Mouse (Mus musculus): Measurements from ENCODE around the gene Ssrp1.

DNA sequence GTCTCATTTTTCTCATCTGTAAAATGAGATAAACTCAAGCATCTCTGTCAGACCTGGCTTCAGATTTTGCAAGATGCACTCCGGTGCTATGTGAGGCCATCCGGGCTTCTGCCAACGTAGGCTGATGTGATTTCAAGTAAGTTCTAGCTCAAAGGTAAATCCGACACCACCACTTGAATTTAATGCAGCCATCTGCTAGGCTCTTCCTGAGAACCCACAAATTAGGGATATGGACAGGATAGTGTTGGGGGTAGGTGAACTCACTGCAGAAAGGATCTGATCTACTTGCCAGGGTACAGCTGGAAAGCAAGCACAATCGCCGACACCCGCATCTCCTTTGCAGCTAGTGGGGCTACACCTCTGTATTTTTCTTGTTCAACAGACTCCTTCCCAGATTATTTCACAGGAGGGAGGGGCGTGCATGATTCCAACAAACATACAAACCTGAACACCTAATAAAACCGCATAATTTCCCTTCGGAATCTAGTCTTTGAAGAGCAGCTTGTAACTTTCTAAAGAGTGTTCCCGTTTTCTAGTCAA lies 457 bp upstream of the Ssrp1 start:
- TF ChIP-seq CTCF (IDR thresholded peaks at IDR 0.05; ENCODE audit: insufficient read depth, low read depth, low read length) (no peak), POLR2A (IDR thresholded peaks at IDR 0.05; ENCODE audit: insufficient read depth, low read depth, low read length) (no peak)
